Comparison of ENCODE assay signal across 10 mouse cellular contexts in genomic region chr12:10079482-10079881, GRCm38 (mm10).
DNase-seq lines count a peak whose midpoint lies in the region; ATAC-seq and TF ChIP-seq lines count a peak whose summit lies in the region.
"Had no signal": no experiment of that assay in that cellular context is flagged by ENCODE, and none has a peak within 500 bp of the region (broad histone marks: within the 10 kb centered on the region; RNA-seq: fewer than 3 reads in every experiment).

No protein-coding gene starts in this region.

- H3K9ac ChIP-seq in heart, embryonic 13.5 days, result no peak overlapping the region

- H3K27ac ChIP-seq in heart, embryonic 10.5 days, result no peak overlapping the region
- H3K27ac ChIP-seq in heart, embryonic 13.5 days (replicated peaks), result peak overlapping the region; percentile 42
- H3K27ac ChIP-seq: macrophage had no signal

- peak overlapping the region; percentile 40; the same call in 1 of the 2 replicates for H3K4me2 ChIP-seq in heart, embryonic 13.5 days
- peak overlapping the region; percentile 60 for H3K4me2 ChIP-seq in myocyte (ENCODE audit: low read depth)

- no peaks in the 10 kb centered on the region for H3K79me2 ChIP-seq in myocyte (ENCODE audit: control insufficient read depth, insufficient read depth)

- TF ChIP-seq POLR2A in myocyte (IDR thresholded peaks at IDR 0.05; ENCODE audit: insufficient read length, low read depth), result no peak

- ATAC-seq in heart, embryonic 13.5 days (ENCODE audit: extremely low read depth, insufficient number of reproducible peaks, low FRiP score, low TSS enrichment), result no peak

- peak; percentile 4 to 15 for DNase-seq in heart, adult 9 months (ENCODE audit: low spot score in 2 of 2)
- DNase-seq in heart, embryonic 10.5 days (ENCODE audit: low spot score), result no peak
- peak; percentile 6 for DNase-seq in brain, embryonic 18.5 days (ENCODE audit: low read depth, low spot score)
- DNase-seq in natural killer cell, adult 2 months (ENCODE audit: low spot score in 2 of 2), result no peak
- no peak for DNase-seq in adrenal gland, postnatal 4 days (ENCODE audit: low spot score in 2 of 2)
- no peak for DNase-seq in ovary, adult 18-20 months (ENCODE audit: low spot score)
- DNase-seq: cerebellum, postnatal 25 days had no signal

- no peaks in the 10 kb centered on the region for H3K27me3 ChIP-seq in heart, embryonic 10.5 days (ENCODE audit: insufficient read depth, poor library complexity, severe bottlenecking)
- no peaks in the 10 kb centered on the region for H3K27me3 ChIP-seq in heart, embryonic 13.5 days (replicated peaks)
- no peaks in the 10 kb centered on the region for H3K27me3 ChIP-seq in myocyte (ENCODE audit: control insufficient read depth, insufficient read depth, insufficient read length)

- no peak overlapping the region for H3ac ChIP-seq in myocyte (ENCODE audit: control insufficient read depth, insufficient read length)

- no peaks in the 10 kb centered on the region for H3K36me3 ChIP-seq in heart, embryonic 10.5 days
- H3K36me3 ChIP-seq in heart, embryonic 13.5 days, result no peaks in the 10 kb centered on the region
- no peaks in the 10 kb centered on the region for H3K36me3 ChIP-seq in myocyte (ENCODE audit: control insufficient read depth, insufficient read depth)

- no peaks in the 10 kb centered on the region for H3K4me1 ChIP-seq in heart, embryonic 10.5 days
- peaks cover 8% of the 10 kb centered on the region for H3K4me1 ChIP-seq in heart, embryonic 13.5 days

- H3K4me3 ChIP-seq in heart, embryonic 10.5 days, result no peak overlapping the region
- H3K4me3 ChIP-seq in heart, embryonic 13.5 days, result no peak overlapping the region
- H3K4me3 ChIP-seq in myocyte, result no peak overlapping the region

- WGBS in heart, embryonic 10.5 days, result 49% methylated on average over 9 of the region's 9 CpGs
- WGBS in heart, embryonic 13.5 days, result 28% methylated on average over 9 of the region's 9 CpGs

- no peaks in the 10 kb centered on the region for H3K9me3 ChIP-seq in heart, embryonic 10.5 days
- no peaks in the 10 kb centered on the region for H3K9me3 ChIP-seq in heart, embryonic 13.5 days

TF ChIP-seq in myocyte, 11 proteins besides CTCF, POLR2A, EP300 and RAD21:
- TF ChIP-seq TCF12 (IDR thresholded peaks at IDR 0.05; ENCODE audit: insufficient read depth, poor library complexity, severe bottlenecking) (no peak), CEBPB (IDR thresholded peaks at IDR 0.05; ENCODE audit: insufficient read depth, poor library complexity, severe bottlenecking) (no peak), TCF3 (IDR thresholded peaks at IDR 0.05; ENCODE audit: insufficient read length, low read depth) (no peak), E2F4 (IDR thresholded peaks at IDR 0.05; ENCODE audit: insufficient read depth) (no peak), USF1 (IDR thresholded peaks at IDR 0.05; ENCODE audit: low read depth) (no peak), MYOD1 (IDR thresholded peaks at IDR 0.05; ENCODE audit: control insufficient read depth in 1 of 3, insufficient read length in 2 of 3, low read depth in 2 of 3) (no peak)

Comparison
In these comparisons a context has a peak if more than half of its experiments do, and no peak if none do; other contexts are left out.
1. DNase-seq: peak in heart, adult 9 months (2 of 2) and brain, embryonic 18.5 days (single experiment); none in heart, embryonic 10.5 days (single experiment), natural killer cell, adult 2 months (0 of 2), adrenal gland, postnatal 4 days (0 of 2) and ovary, adult 18-20 months (single experiment).